Mouse (Mus musculus) right cerebral cortex, postnatal 4 days (tissue): ENCODE results near the gene Rpl41.
"Not testable (repeated sequence)": the region's sequence is repeated elsewhere in the genome, so short reads cannot be mapped to it uniquely, and the experiment has no call there.

Source experiments
- DNase-seq: peaks from one replicate; pipeline ENCODE4 v3.0.0-alpha.2; 2022

Rpl41 gene

GRCm38 (mm10) chr10:128524111-128524731 lies 24.9 kb downstream of the Rpl41 start:
- DNase-seq, result no peak

DNA sequence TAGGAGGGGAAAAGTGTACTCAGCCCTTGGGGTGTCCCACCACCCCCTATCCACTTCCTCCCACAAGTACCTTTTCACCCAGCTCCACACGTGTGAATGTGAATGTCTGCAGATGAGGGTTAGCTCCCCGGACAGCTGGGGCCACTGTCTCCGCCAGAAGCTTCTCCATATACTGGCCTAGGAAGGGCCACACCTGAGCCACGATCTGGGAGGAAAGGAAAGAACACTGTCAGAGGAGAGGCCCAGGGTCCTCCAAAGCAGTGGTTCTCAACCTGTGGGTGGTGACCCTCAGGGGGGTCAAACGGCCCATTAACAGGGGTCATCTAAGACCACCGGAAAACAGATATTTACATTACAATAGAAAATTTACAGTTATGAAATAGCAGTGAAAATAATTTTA lies 26.8 kb downstream of the Rpl41 start:
- no peak for DNase-seq

- DNase-seq, result no peak
Observed at GRCm38 (mm10) chr10:128520591-128520990, 28.5 kb downstream of the Rpl41 start.

- peak; percentile 31 for DNase-seq
Observed at GRCm38 (mm10) chr10:128518833-128519232, 30.3 kb downstream of the Rpl41 start.

DNA sequence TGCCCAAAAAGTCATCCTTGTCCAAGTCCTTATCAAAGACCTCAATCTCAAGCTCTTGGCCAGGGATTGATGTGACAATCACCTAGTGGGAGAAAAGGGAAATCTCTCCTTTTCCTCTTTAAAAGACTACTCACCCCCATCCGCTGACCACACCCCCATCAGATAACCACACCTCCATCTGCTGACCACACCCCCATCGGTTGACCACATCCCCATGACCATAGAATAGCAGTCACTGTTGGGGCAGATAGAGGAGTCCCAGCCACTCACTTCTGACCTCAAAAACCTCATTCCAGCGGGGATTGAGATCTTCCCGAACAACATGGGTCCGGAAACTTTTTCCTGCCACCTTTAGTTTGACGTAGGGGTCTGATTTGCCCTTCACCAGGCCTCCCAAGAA lies 32.4 kb downstream of the Rpl41 start:
- DNase-seq, result no peak

DNA sequence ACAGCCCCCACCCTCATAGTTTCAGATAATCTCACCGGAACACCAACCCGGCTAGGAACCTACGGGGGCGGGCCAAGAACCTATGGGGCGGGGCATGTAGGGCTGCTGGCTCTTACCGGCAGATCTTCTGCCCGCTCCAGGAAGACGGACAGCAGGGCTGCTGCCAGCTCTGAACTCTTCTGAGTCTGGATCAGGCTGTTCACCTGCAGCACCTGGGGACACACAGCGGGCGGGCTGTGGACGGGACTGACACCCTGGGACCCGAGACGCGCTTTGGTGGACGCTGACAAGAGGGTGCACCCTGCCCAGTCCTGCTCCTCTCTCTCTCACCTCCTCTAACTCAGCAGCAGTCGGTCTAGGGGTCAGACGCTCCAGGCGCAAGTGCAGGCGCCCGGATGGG lies 33.1 kb downstream of the Rpl41 start:
- no peak for DNase-seq

- DNase-seq, result no peak
Observed at GRCm38 (mm10) chr10:128515044-128515443, 34.1 kb downstream of the Rpl41 start.

DNA sequence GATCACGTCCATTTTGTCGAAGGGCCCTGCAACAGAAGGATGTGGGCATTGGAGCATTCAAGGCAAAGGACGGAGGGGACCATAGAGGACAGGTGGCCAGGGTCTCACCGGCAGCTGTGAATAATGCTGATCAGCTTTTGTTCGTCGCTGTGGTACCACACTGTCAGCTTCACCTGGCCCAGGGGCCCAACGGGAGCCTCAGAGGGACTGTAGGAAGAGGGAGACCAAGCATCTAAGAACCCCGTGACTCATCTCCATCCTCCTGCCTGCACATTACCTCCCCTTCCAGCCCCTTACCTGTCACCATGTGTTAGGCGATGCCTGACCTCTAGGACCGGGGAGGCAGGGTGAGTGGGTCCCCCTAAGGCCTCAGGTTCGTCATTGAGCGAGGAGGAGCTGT lies 37.3 kb downstream of the Rpl41 start:
- no peak for DNase-seq

GRCm38 (mm10) chr10:128511189-128511588 lies 37.9 kb downstream of the Rpl41 start:
- DNase-seq, result no peak

DNA sequence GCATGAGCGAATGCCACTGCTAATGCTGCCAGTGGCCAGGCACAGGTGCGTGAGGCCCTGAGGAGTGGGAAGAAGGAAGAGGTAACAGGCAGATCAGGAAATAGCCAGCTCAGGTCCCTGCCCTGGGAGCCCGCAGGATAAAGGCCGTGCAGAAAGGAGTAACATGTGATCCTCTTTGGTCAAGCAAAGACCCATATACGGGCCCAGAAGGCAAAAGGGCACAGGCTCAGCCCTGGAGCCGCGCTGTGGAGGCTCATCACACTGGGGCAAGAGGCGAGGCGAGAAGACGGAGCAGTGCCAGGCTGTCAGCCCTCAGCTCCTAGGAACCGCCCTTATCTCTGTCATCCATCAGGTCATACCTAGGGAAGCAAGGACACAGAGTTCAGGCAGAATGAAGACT lies 38.8 kb downstream of the Rpl41 start:
- no peak for DNase-seq

- DNase-seq, result no peak
Observed at GRCm38 (mm10) chr10:128509831-128510230, 39.3 kb downstream of the Rpl41 start.

GRCm38 (mm10) chr10:128509203-128509602 lies 39.9 kb downstream of the Rpl41 start:
- no peak for DNase-seq

DNA sequence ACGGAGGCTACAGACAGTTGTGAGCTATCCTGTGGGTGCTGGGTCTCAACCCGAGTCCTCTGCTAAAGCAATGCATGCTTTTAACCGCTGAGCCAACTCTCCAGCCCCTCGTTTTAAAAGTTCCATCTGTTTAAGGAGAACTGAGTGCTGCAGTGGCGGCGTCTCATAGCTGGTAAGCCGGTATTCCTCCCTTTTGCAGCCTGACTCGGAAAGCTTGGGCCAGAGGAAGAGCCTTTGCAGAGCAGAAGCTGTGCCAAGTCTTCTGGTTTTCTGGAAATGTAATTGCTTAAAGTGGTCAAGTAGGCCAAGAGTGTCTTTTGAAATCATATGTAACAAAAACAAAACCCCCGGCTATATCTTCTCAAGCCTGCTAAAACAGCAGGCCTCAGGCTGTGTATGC lies 40.8 kb downstream of the Rpl41 start:
- no peak for DNase-seq

DNA sequence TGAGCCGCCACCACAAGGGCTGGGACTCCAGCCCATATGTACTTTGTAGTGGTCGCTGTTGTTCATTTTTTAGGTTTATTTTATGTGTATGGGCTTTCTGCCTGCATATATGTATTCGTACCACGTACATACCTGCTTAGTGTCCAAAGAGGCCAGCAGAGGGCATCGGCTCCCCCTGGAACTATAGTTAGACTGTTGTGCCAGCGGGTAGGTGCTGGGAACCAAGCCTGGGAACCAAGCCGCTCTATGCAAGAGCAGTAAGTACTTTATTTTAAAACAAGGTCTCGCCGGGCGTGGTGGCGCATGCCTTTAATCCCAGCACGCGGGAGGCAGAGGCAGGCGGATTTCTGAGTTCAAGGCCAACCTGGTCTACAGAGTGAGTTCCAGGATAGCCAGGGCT lies 43.1 kb downstream of the Rpl41 start:
- DNase-seq, result no peak

GRCm38 (mm10) chr10:128505371-128505667 lies 43.8 kb downstream of the Rpl41 start:
- not testable (repeated sequence) for DNase-seq

DNA sequence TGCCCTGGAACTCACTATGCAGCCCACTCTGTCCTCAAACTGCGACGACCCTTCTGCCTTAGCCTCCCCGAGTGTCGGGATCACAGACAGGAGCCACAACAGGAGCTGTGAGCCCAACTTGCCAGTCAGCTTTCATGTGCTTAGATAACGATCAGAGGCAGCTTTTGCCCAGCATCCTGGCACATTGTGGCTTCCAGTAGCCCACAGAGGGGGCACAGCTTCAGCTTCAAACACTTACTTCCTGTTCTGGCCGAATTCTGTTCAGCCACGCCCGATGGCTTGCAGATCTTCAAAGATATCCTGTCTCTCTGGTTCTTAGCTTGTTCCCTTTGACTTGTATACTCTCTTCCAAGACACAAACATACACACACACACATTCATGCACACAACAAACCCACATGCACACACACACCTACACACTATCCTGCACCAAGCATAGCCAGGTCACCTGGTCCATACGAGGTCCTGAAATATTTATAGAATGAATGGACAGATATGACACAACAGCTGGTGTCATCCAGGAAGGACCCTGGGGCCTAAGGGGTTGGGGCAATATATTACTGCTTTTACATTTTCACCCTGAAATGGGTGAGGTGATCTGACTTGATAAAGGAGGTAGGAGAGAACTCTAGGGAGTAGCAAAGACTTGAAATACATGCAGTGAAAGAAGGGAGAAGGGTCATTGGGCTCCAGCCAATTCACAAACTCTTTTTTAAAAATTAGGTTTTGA lies 44.3 kb downstream of the Rpl41 start:
- DNase-seq, result no peak

DNA sequence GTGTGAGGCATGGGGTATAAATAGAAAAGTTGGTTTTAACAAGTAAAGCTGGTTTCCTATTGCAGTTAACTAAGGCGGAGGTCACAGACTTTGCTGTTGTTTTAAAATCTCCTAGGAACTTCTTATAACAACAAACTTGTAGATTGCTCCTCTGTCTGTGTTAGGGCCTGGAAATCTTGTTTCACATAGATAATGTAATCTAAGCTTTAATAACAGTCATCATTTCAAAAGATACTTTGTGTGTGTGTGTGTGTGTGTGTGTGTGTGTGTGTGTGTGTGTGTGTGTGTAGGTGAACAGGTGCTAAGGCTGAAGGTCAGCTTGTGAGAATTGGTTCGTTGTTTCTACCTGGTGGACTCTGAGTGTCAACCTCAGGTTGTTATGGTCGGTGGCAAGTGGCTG lies 45.1 kb downstream of the Rpl41 start:
- no peak for DNase-seq

DNA sequence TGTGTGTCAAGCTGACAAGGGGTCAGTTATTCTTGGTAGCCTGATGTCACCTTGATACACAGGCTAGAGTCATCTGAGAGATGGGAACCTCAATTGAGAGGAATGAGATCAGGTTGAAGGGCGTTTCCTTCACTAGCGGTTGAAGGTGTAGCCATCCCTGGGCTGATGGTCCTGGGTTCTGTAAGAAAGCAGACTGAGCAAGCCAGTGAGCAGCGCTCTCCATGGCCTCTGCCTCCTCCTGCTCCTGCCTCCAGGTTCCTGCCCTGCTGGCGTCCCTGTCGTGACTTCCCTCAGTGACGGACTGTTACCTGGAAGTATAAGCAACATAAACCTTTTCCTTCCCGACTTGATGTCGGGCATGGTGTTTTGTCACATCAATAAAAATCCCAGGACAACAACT lies 45.6 kb downstream of the Rpl41 start:
- no peak for DNase-seq

- DNase-seq, result no peak
Observed at GRCm38 (mm10) chr10:128502341-128502740, 46.8 kb downstream of the Rpl41 start.

DNA sequence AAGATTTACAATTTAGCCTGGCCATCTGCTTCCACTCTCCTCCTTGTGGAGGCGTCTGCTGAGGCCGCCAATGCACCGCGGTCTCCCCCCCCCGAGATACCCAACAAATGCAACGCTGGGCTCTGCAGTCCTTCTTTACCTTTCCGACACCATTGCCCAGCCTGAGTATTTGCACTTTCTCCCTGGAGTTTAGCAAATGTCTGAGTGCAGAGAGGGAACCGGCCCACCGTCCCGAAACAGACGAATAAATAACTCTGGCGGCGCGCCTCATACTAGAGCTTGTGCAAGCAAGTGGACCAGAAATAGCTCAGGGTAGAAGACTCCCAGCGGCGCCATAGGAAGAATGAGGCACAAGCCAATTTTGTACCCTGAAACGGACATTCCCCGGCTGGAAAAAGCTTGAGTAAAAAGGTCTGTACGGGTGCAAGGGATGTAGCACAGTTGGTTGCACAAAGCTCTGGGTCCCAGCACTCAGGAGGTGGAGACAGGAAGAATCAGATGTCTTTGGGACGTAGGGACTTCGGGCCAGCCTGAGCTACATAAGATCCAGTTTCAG lies 49.9 kb downstream of the Rpl41 start:
- peak; percentile 65 for DNase-seq

DNA sequence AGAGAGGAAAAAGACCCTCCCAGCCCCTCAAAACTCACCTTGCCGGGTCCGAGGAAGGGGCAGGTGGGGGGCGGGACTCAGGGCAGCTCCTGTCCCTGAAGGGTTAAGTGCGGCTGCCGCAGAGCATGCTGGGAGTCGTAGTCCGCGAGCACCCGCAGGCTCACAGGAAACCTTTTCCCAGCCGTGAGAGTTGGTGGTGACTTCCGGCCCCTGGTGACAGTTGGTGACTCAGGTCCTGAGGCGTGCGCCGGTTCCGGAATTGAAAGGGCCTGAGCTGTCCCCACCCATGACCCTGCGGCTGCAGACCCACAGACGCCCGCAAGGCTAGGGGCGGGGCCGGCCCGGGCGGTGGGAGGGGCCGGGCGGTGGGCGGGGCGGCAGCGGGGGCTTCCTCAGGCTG lies 50.5 kb downstream of the Rpl41 start, which contains the start of gene Myl6b:
TSS of gene Myl6b (minus strand) at position 96 of the 400 bp plus-strand sequence.
- DNase-seq, result peak; percentile 90
